Mouse (Mus musculus) myocyte (in vitro differentiated cells): ENCODE results near the gene Strap. TPM values are rescaled to one million over a fixed set of nuclear protein-coding genes. Genes with fewer than 3 reads are reported as not detected.
"Not testable (repeated sequence)": the region's sequence is repeated elsewhere in the genome, so short reads cannot be mapped to it uniquely, and the experiment has no call there.

Experiments used
- H3K27me3 ChIP-seq: one replicate; pipeline ENCODE4 v1.6.1; 2011; ENCODE audit not compliant: control insufficient read depth, insufficient read depth, insufficient read length
- H3K36me3 ChIP-seq: one replicate; pipeline ENCODE4 v1.6.1; 2011; ENCODE audit not compliant: control insufficient read depth, insufficient read depth
- H3K4me2 ChIP-seq: one replicate; pipeline ENCODE4 v1.6.1; 2011; ENCODE audit warnings: low read depth, control low read depth
- H3K4me3 ChIP-seq: one replicate; pipeline ENCODE4 v1.5.1; 2011; ENCODE audit warnings: mild to moderate bottlenecking, control low read depth, moderate library complexity
- H3K79me2 ChIP-seq: one replicate; pipeline ENCODE4 v1.6.1; 2011; ENCODE audit not compliant: control insufficient read depth, insufficient read depth
- H3ac ChIP-seq: one replicate; pipeline ENCODE4 v1.6.1; 2011; ENCODE audit not compliant: control insufficient read depth, insufficient read length
- CEBPB ChIP-seq: IDR thresholded peaks from 2 replicates; pipeline ENCODE4 v1.6.1; 2011; ENCODE audit warnings: mild to moderate bottlenecking, moderate library complexity; ENCODE audit not compliant: poor library complexity, insufficient read depth, severe bottlenecking
- E2F4 ChIP-seq: IDR thresholded peaks from one replicate; pipeline ENCODE4 v1.6.1; 2011; ENCODE audit warnings: mild to moderate bottlenecking, control low read depth, moderate library complexity; ENCODE audit not compliant: insufficient read depth
- MAX ChIP-seq: IDR thresholded peaks from one replicate; pipeline ENCODE4 v1.6.1; 2011; ENCODE audit warnings: low read depth, mild to moderate bottlenecking, control low read depth
- MYOD1 ChIP-seq, 3 experiments: IDR thresholded peaks; one replicate each; pipeline ENCODE4 v1.6.1; 2011; ENCODE audit warnings: control low read depth in 2 of 3, low read depth in 2 of 3, mild to moderate bottlenecking in 2 of 3, moderate library complexity in 1 of 3; ENCODE audit not compliant: insufficient read length in 2 of 3, control insufficient read depth in 1 of 3
- MYOG ChIP-seq, 3 experiments: IDR thresholded peaks; one replicate each; pipeline ENCODE4 v1.6.1; 2011; ENCODE audit warnings: control low read depth in 2 of 3, low read depth in 2 of 3, mild to moderate bottlenecking in 2 of 3; ENCODE audit not compliant: insufficient read length in 2 of 3, control insufficient read depth in 1 of 3, insufficient read depth in 1 of 3
- POLR2A ChIP-seq: IDR thresholded peaks from one replicate; pipeline ENCODE4 v1.6.1; 2011; ENCODE audit warnings: low read depth, mild to moderate bottlenecking, control low read depth, moderate library complexity; ENCODE audit not compliant: insufficient read length
- POLR2AphosphoS2 ChIP-seq: IDR thresholded peaks from one replicate; pipeline ENCODE4 v1.6.1; 2011; ENCODE audit warnings: low read depth, control low read depth; ENCODE audit not compliant: insufficient read length
- REST ChIP-seq: IDR thresholded peaks from one replicate; pipeline ENCODE4 v1.6.1; 2011; ENCODE audit warnings: mild to moderate bottlenecking, control low read depth, moderate library complexity; ENCODE audit not compliant: insufficient read depth, insufficient read length
- SRF ChIP-seq: IDR thresholded peaks from one replicate; pipeline ENCODE4 v1.6.1; 2011; ENCODE audit warnings: low read depth; ENCODE audit not compliant: control insufficient read depth, insufficient read length
- TCF12 ChIP-seq: IDR thresholded peaks from one replicate; pipeline ENCODE4 v1.6.1; 2011; ENCODE audit warnings: mild to moderate bottlenecking, control low read depth; ENCODE audit not compliant: poor library complexity, insufficient read depth, severe bottlenecking
- TCF3 ChIP-seq: IDR thresholded peaks from one replicate; pipeline ENCODE4 v1.6.1; 2011; ENCODE audit warnings: low read depth, control low read depth; ENCODE audit not compliant: insufficient read length
- USF1 ChIP-seq: IDR thresholded peaks from one replicate; pipeline ENCODE4 v1.6.1; 2011; ENCODE audit warnings: low read depth, mild to moderate bottlenecking, control low read depth, moderate library complexity
- polyA plus RNA-seq: library from polyadenylated mRNA; unstranded; fragments of >200 nt; fragmentation: generic; extraction: Trizol; gene quantifications from one replicate; pipeline ENCODE4 v1.2.1, GENCODE M21; 2012; ENCODE audit warnings: missing spikeins

The Strap gene
- polyA plus RNA-seq, 1 experiment, result 87.9 TPM

- Histone ChIP-seq H3K27me3 (no peaks in the 10 kb centered on the region), H3K36me3 (no peaks in the 10 kb centered on the region), H3K4me3 (no peak overlapping the region), H3K79me2 (no peaks in the 10 kb centered on the region), H3ac (no peak overlapping the region), H3K4me2 (no peak overlapping the region)
- TF ChIP-seq CEBPB (no peak), POLR2AphosphoS2 (no peak), USF1 (no peak), TCF12 (no peak), TCF3 (no peak), MYOD1 (IDR thresholded peaks at IDR 0.05; ENCODE audit: control insufficient read depth in 1 of 3, insufficient read length in 2 of 3, low read depth in 2 of 3) (no peak), REST (no peak), MAX (no peak), POLR2A (no peak), E2F4 (no peak), MYOG (IDR thresholded peaks at IDR 0.05; ENCODE audit: control insufficient read depth in 1 of 3, insufficient read depth in 1 of 3, insufficient read length in 2 of 3, low read depth in 2 of 3) (no peak)
Measured at GRCm38 (mm10) chr6:137702186-137702585, 32.7 kb upstream of the Strap start.

GRCm38 (mm10) chr6:137702918-137703317 lies 32.0 kb upstream of the Strap start:
- Histone ChIP-seq H3K36me3 (no peaks in the 10 kb centered on the region), H3ac (no peak overlapping the region), H3K4me2 (no peak overlapping the region), H3K79me2 (no peaks in the 10 kb centered on the region), H3K27me3 (no peaks in the 10 kb centered on the region), H3K4me3 (no peak overlapping the region)
- TF ChIP-seq TCF12, result no peak
- TF ChIP-seq TCF3, result no peak
- TF ChIP-seq POLR2A, result no peak
- TF ChIP-seq CEBPB, result no peak
- no peak for TF ChIP-seq MYOD1 (IDR thresholded peaks at IDR 0.05; ENCODE audit: control insufficient read depth in 1 of 3, insufficient read length in 2 of 3, low read depth in 2 of 3)
- TF ChIP-seq E2F4, result no peak
- TF ChIP-seq POLR2AphosphoS2, result no peak
- TF ChIP-seq SRF, result no peak
- no peak for TF ChIP-seq MAX
- TF ChIP-seq REST, result no peak
- TF ChIP-seq USF1, result no peak
- no peak for TF ChIP-seq MYOG (IDR thresholded peaks at IDR 0.05; ENCODE audit: control insufficient read depth in 1 of 3, insufficient read depth in 1 of 3, insufficient read length in 2 of 3, low read depth in 2 of 3)

- Histone ChIP-seq H3K79me2 (no peaks in the 10 kb centered on the region), H3K36me3 (no peaks in the 10 kb centered on the region), H3K27me3 (no peaks in the 10 kb centered on the region), H3K4me2 (no peak overlapping the region), H3ac (no peak overlapping the region), H3K4me3 (no peak overlapping the region)
- no peak for TF ChIP-seq TCF12
- TF ChIP-seq USF1, result no peak
- TF ChIP-seq REST, result no peak
- TF ChIP-seq POLR2A, result no peak
- no peak for TF ChIP-seq MYOD1 (IDR thresholded peaks at IDR 0.05; ENCODE audit: control insufficient read depth in 1 of 3, insufficient read length in 2 of 3, low read depth in 2 of 3)
- no peak for TF ChIP-seq TCF3
- TF ChIP-seq SRF, result no peak
- no peak for TF ChIP-seq MAX
- TF ChIP-seq POLR2AphosphoS2, result no peak
- TF ChIP-seq MYOG (IDR thresholded peaks at IDR 0.05; ENCODE audit: control insufficient read depth in 1 of 3, insufficient read depth in 1 of 3, insufficient read length in 2 of 3, low read depth in 2 of 3), result no peak
- no peak for TF ChIP-seq CEBPB
- TF ChIP-seq E2F4, result no peak
Measured at GRCm38 (mm10) chr6:137703431-137703830, 31.4 kb upstream of the Strap start.

DNA sequence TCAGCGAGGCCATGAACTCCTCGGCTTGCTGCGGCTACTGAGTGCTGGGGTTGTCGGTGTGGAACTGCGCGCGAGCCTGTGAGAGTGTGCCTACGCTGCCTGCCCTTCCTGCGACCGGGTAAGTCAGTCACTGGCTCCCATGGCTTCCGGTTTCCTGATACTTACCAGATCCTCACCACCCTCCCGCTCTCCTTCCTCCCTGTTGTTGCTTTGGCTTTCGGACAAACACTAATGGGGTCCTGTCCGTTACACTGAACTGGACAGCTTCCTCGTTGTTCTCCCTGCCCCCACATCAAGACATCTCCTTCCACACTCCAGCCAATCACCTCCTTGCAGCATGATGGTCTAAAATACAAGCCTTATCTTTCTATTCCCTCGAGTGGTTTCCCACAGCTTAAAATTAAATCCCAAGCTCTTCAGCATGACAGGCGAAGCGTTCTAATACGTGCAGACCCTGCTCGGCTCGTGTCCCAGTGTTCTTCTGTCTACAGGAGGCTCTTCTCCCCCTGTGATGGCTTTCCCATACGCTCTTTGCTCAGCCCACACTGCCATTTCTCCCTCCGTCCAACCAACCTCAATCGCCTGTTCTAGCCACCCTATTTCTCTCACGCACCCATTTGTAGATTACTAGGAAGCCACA lies 30.5 kb upstream of the Strap start:
- Histone ChIP-seq H3K79me2 (no peaks in the 10 kb centered on the region), H3K27me3 (no peaks in the 10 kb centered on the region), H3ac (no peak overlapping the region), H3K4me3 (no peak overlapping the region), H3K36me3 (no peaks in the 10 kb centered on the region), H3K4me2 (no peak overlapping the region)
- TF ChIP-seq SRF, result no peak
- TF ChIP-seq MYOG (IDR thresholded peaks at IDR 0.05; ENCODE audit: control insufficient read depth in 1 of 3, insufficient read depth in 1 of 3, insufficient read length in 2 of 3, low read depth in 2 of 3), result no peak
- no peak for TF ChIP-seq POLR2A
- TF ChIP-seq CEBPB, result no peak
- no peak for TF ChIP-seq E2F4
- no peak for TF ChIP-seq REST
- no peak for TF ChIP-seq MYOD1 (IDR thresholded peaks at IDR 0.05; ENCODE audit: control insufficient read depth in 1 of 3, insufficient read length in 2 of 3, low read depth in 2 of 3)
- TF ChIP-seq POLR2AphosphoS2, result no peak
- no peak for TF ChIP-seq TCF3

- Histone ChIP-seq H3K4me3 (no peak overlapping the region), H3K27me3 (no peaks in the 10 kb centered on the region)
Measured at GRCm38 (mm10) chr6:137706209-137706608, 28.7 kb upstream of the Strap start.

GRCm38 (mm10) chr6:137708726-137709405 lies 26.0 kb upstream of the Strap start:
- H3K79me2 ChIP-seq, H3K4me2 ChIP-seq, H3ac ChIP-seq, H3K27me3 ChIP-seq, H3K36me3 ChIP-seq, H3K4me3 ChIP-seq: not testable (repeated sequence)

More at GRCm38 (mm10) chr6:137706209-137706608, 28.7 kb upstream of the Strap start:
- Histone ChIP-seq H3ac (no peak overlapping the region), H3K36me3 (no peaks in the 10 kb centered on the region), H3K4me2 (no peak overlapping the region), H3K79me2 (no peaks in the 10 kb centered on the region)
- no peak for TF ChIP-seq CEBPB
